Mouse (Mus musculus) olfactory bulb, adult 2 months (tissue): ENCODE results near the gene Gpd1. TPM values are rescaled to one million over a fixed set of nuclear protein-coding genes. Genes with fewer than 3 reads are reported as not detected.

Experiments used
- H3K27ac ChIP-seq: fragments of 200-500 bp; 2 replicates; pipeline ENCODE4 v1.5.1; 2012; ENCODE audit warnings: low read depth, low read length; ENCODE audit not compliant: insufficient read depth
- H3K4me1 ChIP-seq: fragments of 200-500 bp; 2 replicates; pipeline ENCODE4 v1.6.1; 2012; ENCODE audit warnings: low read length; ENCODE audit not compliant: control insufficient read depth, insufficient read depth
- H3K4me3 ChIP-seq: fragments of 200-500 bp; 2 replicates; pipeline ENCODE4 v1.5.1; 2012; ENCODE audit warnings: mild to moderate bottlenecking, low read depth, low read length, moderate library complexity; ENCODE audit not compliant: insufficient read depth
- CTCF ChIP-seq: fragments of 200-500 bp; IDR thresholded peaks from 2 replicates; pipeline ENCODE4 v1.5.1; 2012; ENCODE audit warnings: low read depth, mild to moderate bottlenecking, low read length, moderate library complexity; ENCODE audit not compliant: insufficient read depth
- POLR2A ChIP-seq: fragments of 200-500 bp; IDR thresholded peaks from 2 replicates; pipeline ENCODE4 v1.6.1; 2012; ENCODE audit warnings: mild to moderate bottlenecking, low read depth, low read length, moderate library complexity; ENCODE audit not compliant: insufficient read depth
- WGBS: fragments of 180-500 bp; shearing (Covaris S2); methylation state at CpG from one replicate; pipeline ENCODE4 v1.1.7; 2018; 5-methylcytosine and 5-hydroxymethylcytosine counted together
- polyA plus RNA-seq: library from polyadenylated mRNA; stranded (reverse); fragments of >200 nt; gene quantifications from 2 replicates; pipeline ENCODE4 v1.2.4, GENCODE M21; 2012; ENCODE audit warnings: low replicate concordance; ENCODE audit not compliant: missing spikeins, insufficient read depth, insufficient read length

The Gpd1 gene
- polyA plus RNA-seq, 1 experiment = not detected

- peaks cover 39% of the 10 kb centered on the region for H3K4me1 ChIP-seq
- WGBS = 21% methylated on average over 8 of the region's 8 CpGs
- no peak for TF ChIP-seq CTCF
- no peak for TF ChIP-seq POLR2A
These were observed 40.2 kb upstream of the Gpd1 start for GRCm38 (mm10) chr15:99677089-99677488.

GRCm38 (mm10) chr15:99678063-99678800 is 39.1 kb upstream of the Gpd1 start:
- H3K4me1 ChIP-seq = peaks cover 31% of the 10 kb centered on the region
- WGBS = 28% methylated on average over 13 of the region's 13 CpGs
- no peak overlapping the region for H3K27ac ChIP-seq
- no peak overlapping the region for H3K4me3 ChIP-seq
- TF ChIP-seq POLR2A = no peak
- no peak for TF ChIP-seq CTCF

More at GRCm38 (mm10) chr15:99677089-99677488, 40.2 kb upstream of the Gpd1 start:
- no peak overlapping the region for H3K4me3 ChIP-seq
- H3K27ac ChIP-seq = peak overlapping the region; percentile 47; the same call in 1 of the 2 replicates

- no peak overlapping the region for H3K4me3 ChIP-seq
- TF ChIP-seq CTCF (no peak), POLR2A (no peak)
- H3K4me1 ChIP-seq = peaks cover 28% of the 10 kb centered on the region
- 81% methylated on average over 7 of the region's 7 CpGs for WGBS
- H3K27ac ChIP-seq = no peak overlapping the region
These were observed 38.3 kb upstream of the Gpd1 start for GRCm38 (mm10) chr15:99679008-99679407.

GRCm38 (mm10) chr15:99682880-99683279 is 34.4 kb upstream of the Gpd1 start:
- Histone ChIP-seq H3K4me3 (no peak overlapping the region), H3K4me1 (peaks cover 9% of the 10 kb centered on the region), H3K27ac (no peak overlapping the region)
- TF ChIP-seq POLR2A (no peak), CTCF (no peak)
- WGBS = 96% methylated on average over 7 of the region's 7 CpGs

- H3K27ac ChIP-seq = no peak overlapping the region
- H3K4me3 ChIP-seq = no peak overlapping the region
- WGBS = 94% methylated on average over 5 of the region's 5 CpGs
- no peak for TF ChIP-seq CTCF
- no peak for TF ChIP-seq POLR2A
- H3K4me1 ChIP-seq = peaks cover 5% of the 10 kb centered on the region
These were observed 33.2 kb upstream of the Gpd1 start for GRCm38 (mm10) chr15:99684156-99684555.

- TF ChIP-seq POLR2A (no peak), CTCF (peak; percentile 80)
- Histone ChIP-seq H3K4me1 (peaks cover 19% of the 10 kb centered on the region), H3K27ac (no peak overlapping the region), H3K4me3 (no peak overlapping the region)
- WGBS = 0% methylated on average over 4 of the region's 4 CpGs
These were observed 28.6 kb upstream of the Gpd1 start for GRCm38 (mm10) chr15:99688712-99689111.

- H3K27ac ChIP-seq = no peak overlapping the region
- WGBS = 51% methylated on average over 4 of the region's 4 CpGs
- TF ChIP-seq CTCF = no peak
- TF ChIP-seq POLR2A = no peak
- H3K4me1 ChIP-seq = peaks cover 19% of the 10 kb centered on the region
- no peak overlapping the region for H3K4me3 ChIP-seq
These were observed 26.4 kb upstream of the Gpd1 start for GRCm38 (mm10) chr15:99690924-99691323.

- Histone ChIP-seq H3K4me3 (no peak overlapping the region), H3K27ac (no peak overlapping the region), H3K4me1 (peaks cover 19% of the 10 kb centered on the region)
- 57% methylated on average over 9 of the region's 9 CpGs for WGBS
- TF ChIP-seq POLR2A (no peak), CTCF (no peak)
These were observed 25.3 kb upstream of the Gpd1 start for GRCm38 (mm10) chr15:99691976-99692375.

- peaks cover 22% of the 10 kb centered on the region for H3K4me1 ChIP-seq
- H3K4me3 ChIP-seq = no peak overlapping the region
- no peak overlapping the region for H3K27ac ChIP-seq
- 69% methylated on average over 2 of the region's 2 CpGs for WGBS
- TF ChIP-seq CTCF (no peak), POLR2A (no peak)
These were observed 20.0 kb upstream of the Gpd1 start for GRCm38 (mm10) chr15:99697309-99697708.
